Mouse (Mus musculus): Measurements from ENCODE around the gene Mapk12. TPM values are rescaled to one million over a fixed set of nuclear protein-coding genes. Genes with fewer than 3 reads are reported as not detected.

Mapk12 gene
- total RNA-seq, 1 experiment: 8.1 TPM

DNA sequence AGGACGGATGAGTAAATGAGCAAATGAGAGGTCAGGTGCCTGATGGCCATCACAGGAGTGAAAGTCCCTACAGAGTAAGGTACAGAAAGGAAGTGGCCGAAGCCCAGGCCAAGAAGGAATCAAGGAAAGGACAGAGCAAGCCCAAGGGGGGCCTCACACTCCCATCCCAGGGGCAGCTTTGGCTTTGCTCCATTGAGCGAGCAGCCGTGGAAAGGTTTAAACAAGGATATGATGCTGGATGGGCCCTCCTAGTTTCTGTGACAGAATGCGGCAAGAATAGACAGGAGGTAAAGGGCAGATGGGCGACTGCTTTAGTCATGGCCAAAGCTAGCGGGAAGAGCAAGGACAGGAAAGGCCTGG, 2.5 kb downstream of the Mapk12 start:
- Histone ChIP-seq H3K4me3 (ENCODE audit: insufficient read depth in 1 of 2, low read depth in 1 of 2, low read length in 2 of 2, poor library complexity in 1 of 2, severe bottlenecking in 1 of 2) (no peak overlapping the region), H3K9ac (ENCODE audit: insufficient read depth, low read depth, low read length, poor library complexity, severe bottlenecking) (no peak overlapping the region)

DNA sequence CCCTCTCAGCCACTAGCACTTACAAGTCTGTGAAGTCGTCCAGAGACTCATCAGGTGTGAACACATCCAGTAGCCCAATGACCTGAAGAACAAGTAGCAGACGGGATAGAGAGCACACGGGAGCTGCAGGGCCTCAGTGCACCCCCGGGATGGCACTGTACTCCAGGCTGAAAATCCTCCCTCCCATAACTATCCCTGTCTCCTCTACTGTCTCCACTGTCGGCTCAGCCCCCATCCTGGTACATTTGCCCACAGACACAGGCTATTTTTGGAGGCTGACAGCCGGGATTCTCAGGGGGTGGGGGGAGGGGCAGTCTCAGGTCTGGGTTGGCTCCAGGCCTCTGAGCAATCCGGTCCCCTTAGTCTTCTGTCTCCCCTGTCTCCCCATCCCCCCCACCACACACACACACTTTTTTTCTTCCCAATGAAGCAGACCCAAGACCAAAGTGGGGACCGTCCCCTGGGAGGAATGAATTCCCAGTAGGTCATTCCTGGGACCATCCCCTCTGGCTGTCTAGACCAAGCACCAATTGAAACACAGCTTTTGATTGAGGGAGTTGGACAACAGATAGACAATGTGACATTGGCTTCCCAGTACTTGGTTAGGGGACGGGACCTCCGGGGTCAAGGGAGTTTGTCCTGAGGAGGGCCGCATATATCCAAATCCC, 3.0 kb downstream of the Mapk12 start:
- no peak for DNase-seq (ENCODE audit: low read depth, low spot score)
- Histone ChIP-seq H3K9me3 (ENCODE audit: control insufficient read depth, insufficient read depth, low read depth, low read length) (no peaks in the 10 kb centered on the region), H3K9ac (ENCODE audit: insufficient read depth, low read depth, low read length, poor library complexity, severe bottlenecking) (no peak overlapping the region), H3K36me3 (ENCODE audit: control insufficient read depth, insufficient read depth, low read length, poor library complexity, severe bottlenecking) (peaks cover 3% of the 10 kb centered on the region; the same call in 1 of the 2 replicates), H3K4me3 (ENCODE audit: insufficient read depth in 1 of 2, low read depth in 1 of 2, low read length in 2 of 2, poor library complexity in 1 of 2, severe bottlenecking in 1 of 2) (no peak overlapping the region), H3K4me1 (ENCODE audit: control insufficient read depth in 2 of 2, insufficient read depth in 2 of 2, low read length in 2 of 2, poor library complexity in 1 of 2) (peaks cover 0 to 11% of the 10 kb centered on the region in 2 experiments; a peak in 1 of 4 replicates), H3K27ac (ENCODE audit: insufficient read depth, low read depth, low read length, poor library complexity, severe bottlenecking) (no peak overlapping the region)
- TF ChIP-seq CHD2 (IDR thresholded peaks at IDR 0.05; ENCODE audit: low read depth, low read length) (no peak), ZC3H11A (IDR thresholded peaks at IDR 0.05; ENCODE audit: borderline replicate concordance, low read depth, low read length) (no peak), ZNF384 (IDR thresholded peaks at IDR 0.05; ENCODE audit: low read depth, low read length) (no peak), HCFC1 (IDR thresholded peaks at IDR 0.05; ENCODE audit: borderline replicate concordance, insufficient read depth, low read length) (no peak), MAFK (IDR thresholded peaks at IDR 0.05; ENCODE audit: insufficient read depth, low read depth, low read length) (no peak)
- in situ Hi-C loops (cut with MboI; ENCODE audit: low sequenced_read_pairs in 2 of 2, unreplicated experiment in 2 of 2): no loop called here

More for the DNA sequence above, 2.5 kb downstream of the Mapk12 start:
- Histone ChIP-seq H3K4me1 (ENCODE audit: control insufficient read depth in 2 of 2, insufficient read depth in 2 of 2, low read length in 2 of 2, poor library complexity in 1 of 2) (peaks cover 0 to 11% of the 10 kb centered on the region in 2 experiments; a peak in 1 of 4 replicates), H3K36me3 (ENCODE audit: control insufficient read depth, insufficient read depth, low read length, poor library complexity, severe bottlenecking) (peaks cover 1% of the 10 kb centered on the region; the same call in 1 of the 2 replicates), H3K9me3 (ENCODE audit: control insufficient read depth, insufficient read depth, low read depth, low read length) (no peaks in the 10 kb centered on the region), H3K27ac (ENCODE audit: insufficient read depth, low read depth, low read length, poor library complexity, severe bottlenecking) (no peak overlapping the region)
- DNase-seq (ENCODE audit: low read depth, low spot score): no peak
- TF ChIP-seq ZNF384 (IDR thresholded peaks at IDR 0.05; ENCODE audit: low read depth, low read length): no peak
- no peak for TF ChIP-seq CHD2 (IDR thresholded peaks at IDR 0.05; ENCODE audit: low read depth, low read length)
- TF ChIP-seq HCFC1 (IDR thresholded peaks at IDR 0.05; ENCODE audit: borderline replicate concordance, insufficient read depth, low read length): no peak
- no peak for TF ChIP-seq ZC3H11A (IDR thresholded peaks at IDR 0.05; ENCODE audit: borderline replicate concordance, low read depth, low read length)
- no peak for TF ChIP-seq MAFK (IDR thresholded peaks at IDR 0.05; ENCODE audit: insufficient read depth, low read depth, low read length)
- in situ Hi-C loops (cut with MboI; ENCODE audit: low sequenced_read_pairs in 2 of 2, unreplicated experiment in 2 of 2): no loop called here

DNA sequence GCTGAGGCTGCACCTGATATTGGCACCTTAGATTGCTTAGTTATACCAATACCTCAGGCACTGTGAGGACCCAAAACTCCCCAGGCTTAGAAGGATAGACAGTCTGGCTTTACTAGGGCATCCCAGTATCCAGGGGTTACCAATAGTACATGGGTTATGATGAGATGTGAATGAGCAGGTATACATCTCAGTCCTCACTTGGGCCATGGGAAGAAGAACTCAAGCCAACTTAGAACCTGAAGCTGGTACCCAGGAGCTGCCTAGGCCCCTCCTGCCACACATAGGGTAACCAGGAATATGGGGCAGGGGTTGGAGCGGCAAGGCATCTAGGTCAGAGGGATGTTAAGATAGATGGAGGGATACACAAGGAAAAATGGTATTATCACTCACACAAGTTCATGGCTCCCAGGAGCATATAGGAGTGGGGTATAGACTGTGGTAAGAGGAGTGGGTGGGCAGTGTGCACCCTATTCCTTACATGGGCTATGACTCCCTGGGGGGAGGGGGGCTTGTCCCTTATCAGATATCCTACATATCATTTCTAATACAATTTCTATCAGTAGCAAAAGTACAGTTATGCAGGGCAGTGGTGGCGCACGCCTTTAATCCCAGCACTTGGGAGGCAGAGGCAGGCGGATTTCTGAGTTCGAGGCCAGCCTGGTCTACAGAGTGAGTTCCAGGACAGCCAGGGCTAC, 3.9 kb downstream of the Mapk12 start:
- Histone ChIP-seq H3K36me3 (ENCODE audit: control insufficient read depth, insufficient read depth, low read length, poor library complexity, severe bottlenecking) (peaks cover 6% of the 10 kb centered on the region; the same call in 1 of the 2 replicates), H3K9me3 (ENCODE audit: control insufficient read depth, insufficient read depth, low read depth, low read length) (no peaks in the 10 kb centered on the region), H3K4me1 (ENCODE audit: control insufficient read depth in 2 of 2, insufficient read depth in 2 of 2, low read length in 2 of 2, poor library complexity in 1 of 2) (peaks cover 0 to 8% of the 10 kb centered on the region in 2 experiments; a peak in 1 of 4 replicates), H3K4me3 (ENCODE audit: insufficient read depth in 1 of 2, low read depth in 1 of 2, low read length in 2 of 2, poor library complexity in 1 of 2, severe bottlenecking in 1 of 2) (no peak overlapping the region), H3K27ac (ENCODE audit: insufficient read depth, low read depth, low read length, poor library complexity, severe bottlenecking) (no peak overlapping the region), H3K9ac (ENCODE audit: insufficient read depth, low read depth, low read length, poor library complexity, severe bottlenecking) (no peak overlapping the region)
- no peak for TF ChIP-seq CHD2 (IDR thresholded peaks at IDR 0.05; ENCODE audit: low read depth, low read length)
- no peak for TF ChIP-seq HCFC1 (IDR thresholded peaks at IDR 0.05; ENCODE audit: borderline replicate concordance, insufficient read depth, low read length)
- TF ChIP-seq ZC3H11A (IDR thresholded peaks at IDR 0.05; ENCODE audit: borderline replicate concordance, low read depth, low read length): no peak
- TF ChIP-seq ZNF384 (IDR thresholded peaks at IDR 0.05; ENCODE audit: low read depth, low read length): no peak
- no peak for TF ChIP-seq MAFK (IDR thresholded peaks at IDR 0.05; ENCODE audit: insufficient read depth, low read depth, low read length)
- in situ Hi-C loops (cut with MboI; ENCODE audit: low sequenced_read_pairs in 2 of 2, unreplicated experiment in 2 of 2): no loop called here
- DNase-seq (ENCODE audit: low read depth, low spot score): no peak

DNA sequence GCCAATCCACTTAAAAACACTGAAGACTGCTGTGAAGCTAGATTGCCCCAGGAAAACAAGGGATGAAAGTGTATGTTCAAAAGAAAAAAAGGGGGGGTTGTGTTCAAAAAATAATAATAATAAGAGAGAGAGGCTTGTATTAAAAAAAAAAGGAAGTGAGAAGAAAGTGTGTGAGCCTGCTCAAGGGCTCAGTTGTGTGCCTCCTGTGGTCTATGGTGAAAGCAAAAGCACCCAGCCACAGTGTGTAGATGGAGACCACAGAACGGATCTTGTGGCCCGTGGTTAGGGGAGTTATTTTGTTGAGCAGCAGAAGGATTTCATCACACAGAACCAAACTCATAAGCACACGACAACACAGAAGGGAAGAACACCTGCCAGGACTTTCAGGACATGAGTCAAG, 9.2 kb downstream of the Mapk12 start:
- no peak for TF ChIP-seq MAFK (IDR thresholded peaks at IDR 0.05; ENCODE audit: insufficient read depth, low read depth, low read length)
- TF ChIP-seq HCFC1 (IDR thresholded peaks at IDR 0.05; ENCODE audit: borderline replicate concordance, insufficient read depth, low read length): no peak
- TF ChIP-seq CHD2 (IDR thresholded peaks at IDR 0.05; ENCODE audit: low read depth, low read length): no peak
- TF ChIP-seq ZNF384 (IDR thresholded peaks at IDR 0.05; ENCODE audit: low read depth, low read length): no peak
- no peak for TF ChIP-seq ZC3H11A (IDR thresholded peaks at IDR 0.05; ENCODE audit: borderline replicate concordance, low read depth, low read length)
- H3K36me3 ChIP-seq (ENCODE audit: control insufficient read depth, insufficient read depth, low read length, poor library complexity, severe bottlenecking): peaks cover 6% of the 10 kb centered on the region; the same call in 1 of the 2 replicates
- H3K9ac ChIP-seq (ENCODE audit: insufficient read depth, low read depth, low read length, poor library complexity, severe bottlenecking): no peak overlapping the region
- H3K4me3 ChIP-seq (ENCODE audit: insufficient read depth in 1 of 2, low read depth in 1 of 2, low read length in 2 of 2, poor library complexity in 1 of 2, severe bottlenecking in 1 of 2): no peak overlapping the region
- H3K4me1 ChIP-seq (ENCODE audit: control insufficient read depth in 2 of 2, insufficient read depth in 2 of 2, low read length in 2 of 2, poor library complexity in 1 of 2): peaks cover 0 to 6% of the 10 kb centered on the region in 2 experiments; a peak in 1 of 4 replicates
- in situ Hi-C loops (cut with MboI; ENCODE audit: low sequenced_read_pairs in 2 of 2, unreplicated experiment in 2 of 2): no loop called here
- no peak for DNase-seq (ENCODE audit: low read depth, low spot score)
- no peaks in the 10 kb centered on the region for H3K9me3 ChIP-seq (ENCODE audit: control insufficient read depth, insufficient read depth, low read depth, low read length)
- H3K27ac ChIP-seq (ENCODE audit: insufficient read depth, low read depth, low read length, poor library complexity, severe bottlenecking): no peak overlapping the region
